Mouse (Mus musculus) midbrain, embryonic 12.5 days (tissue): ENCODE results near the gene Gp9. TPM values are rescaled to one million over a fixed set of nuclear protein-coding genes. Genes with fewer than 3 reads are reported as not detected.

Experiments
- ATAC-seq: fragments of 200-750 bp; cut with Nextera tagmentation; 2 replicates; pipeline ENCODE4 v1.8.0; 2017; ENCODE audit warnings: low read depth, moderate TSS enrichment, moderate library complexity; ENCODE audit not compliant: low FRiP score
- H3K27ac ChIP-seq: fragments of 300-500 bp; sonication (generic); replicated peaks from 2 replicates; pipeline ENCODE4 v1.5.1; 2016; ENCODE audit warnings: mild to moderate bottlenecking
- H3K27me3 ChIP-seq: fragments of 300-500 bp; sonication (generic); 2 replicates; pipeline ENCODE4 v1.6.1; 2016; ENCODE audit warnings: mild to moderate bottlenecking
- H3K36me3 ChIP-seq: fragments of 300-500 bp; sonication (generic); 2 replicates; pipeline ENCODE4 v1.6.1; 2016
- H3K4me1 ChIP-seq: fragments of 300-500 bp; sonication (generic); 2 replicates; pipeline ENCODE4 v1.6.1; 2016
- H3K4me2 ChIP-seq: fragments of 300-500 bp; sonication (generic); replicated peaks from 2 replicates; pipeline ENCODE4 v1.6.1; 2016; ENCODE audit warnings: mild to moderate bottlenecking, moderate library complexity
- H3K4me3 ChIP-seq: fragments of 300-500 bp; sonication (generic); 2 replicates; pipeline ENCODE4 v1.5.1; 2016; ENCODE audit warnings: mild to moderate bottlenecking
- H3K9ac ChIP-seq: fragments of 300-500 bp; sonication (generic); replicated peaks from 2 replicates; pipeline ENCODE4 v1.6.1; 2016; ENCODE audit warnings: mild to moderate bottlenecking, moderate library complexity
- H3K9me3 ChIP-seq: fragments of 300-500 bp; sonication (generic); 2 replicates; pipeline ENCODE4 v1.6.1; 2016; ENCODE audit warnings: mild to moderate bottlenecking
- WGBS: fragments of 180-500 bp; shearing (Covaris S2); methylation state at CpG from one replicate; pipeline ENCODE4 v1.1.7; 2016; 5-methylcytosine and 5-hydroxymethylcytosine counted together
- polyA plus RNA-seq: library from polyadenylated mRNA; unstranded; fragments of >200 nt; fragmentation: Nextera tagmentation; extraction: Ambion mirVana; gene quantifications from 2 replicates; pipeline ENCODE4 v1.2.1, GENCODE M21; 2016

The Gp9 gene
- polyA plus RNA-seq, 1 experiment from 2014 or later = 1.7 TPM

DNA sequence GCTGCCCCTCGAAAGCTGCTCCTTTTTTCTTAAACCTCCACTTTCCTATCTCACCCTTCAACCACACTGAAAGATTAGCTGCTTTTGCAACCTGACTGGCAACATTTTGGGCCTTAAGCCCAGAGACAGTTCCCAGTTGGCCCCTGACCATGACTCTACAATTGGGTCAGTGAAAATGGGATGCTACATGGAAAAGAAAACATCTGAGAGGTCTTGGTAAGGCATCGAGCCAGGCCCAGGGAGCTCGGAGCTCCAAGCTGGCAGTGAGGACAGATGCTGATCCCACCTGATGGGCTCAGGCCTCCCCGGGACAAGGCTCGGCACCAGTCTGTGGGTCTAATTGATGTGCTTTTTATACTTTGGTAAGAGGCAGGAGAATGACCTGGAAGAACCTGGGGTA, 14.0 kb downstream of the Gp9 start:
- no peak overlapping the region for H3K4me3 ChIP-seq
- H3K9ac ChIP-seq = no peak overlapping the region

DNA sequence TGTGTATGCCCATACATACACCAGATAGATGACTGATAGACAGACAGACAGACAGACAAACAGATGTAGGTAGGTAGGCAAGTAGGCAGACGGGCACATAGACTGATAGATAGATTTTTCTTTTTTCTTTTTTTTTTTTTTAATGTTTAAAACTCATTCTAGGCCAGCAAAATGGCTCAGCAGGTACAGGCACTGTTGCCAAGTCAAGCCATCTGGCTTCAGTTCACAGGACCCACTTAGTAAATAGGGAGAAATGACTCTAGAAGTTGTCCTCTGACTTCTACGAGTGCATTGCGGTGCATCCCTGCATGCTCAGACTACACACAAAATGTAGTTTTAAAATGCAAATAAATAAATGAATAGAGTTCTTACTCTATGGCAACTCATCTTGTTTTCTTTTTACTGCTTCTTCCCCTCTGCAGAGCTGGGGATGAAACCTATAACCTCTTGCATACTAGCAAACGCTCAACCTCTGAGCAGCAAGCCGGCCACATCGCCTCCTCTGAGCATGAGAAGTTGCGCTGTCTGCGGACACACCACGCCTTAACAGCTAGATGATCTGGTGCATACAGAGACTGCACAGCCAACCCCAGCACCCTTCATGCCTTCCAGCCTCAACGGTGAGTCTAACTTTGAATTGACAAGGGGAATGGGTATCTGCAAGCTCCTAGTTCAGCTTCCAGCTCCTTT, 16.1 kb downstream of the Gp9 start:
- Histone ChIP-seq H3K4me3 (no peak overlapping the region), H3K4me2 (no peak overlapping the region), H3K9ac (no peak overlapping the region), H3K27ac (no peak overlapping the region), H3K4me1 (peaks cover 9% of the 10 kb centered on the region), H3K9me3 (no peaks in the 10 kb centered on the region), H3K36me3 (peaks cover 9% of the 10 kb centered on the region), H3K27me3 (no peaks in the 10 kb centered on the region)
- ATAC-seq = no peak
- 95% methylated on average over 10 of the region's 10 CpGs for WGBS

More for the DNA sequence above, 14.0 kb downstream of the Gp9 start:
- no peak for ATAC-seq
- H3K9me3 ChIP-seq = no peaks in the 10 kb centered on the region
- peaks cover 9% of the 10 kb centered on the region for H3K36me3 ChIP-seq
- WGBS = 93% methylated on average over 5 of the region's 5 CpGs
- H3K27me3 ChIP-seq = no peaks in the 10 kb centered on the region
- H3K27ac ChIP-seq = no peak overlapping the region
- no peak overlapping the region for H3K4me2 ChIP-seq
- H3K4me1 ChIP-seq = peaks cover 11% of the 10 kb centered on the region

DNA sequence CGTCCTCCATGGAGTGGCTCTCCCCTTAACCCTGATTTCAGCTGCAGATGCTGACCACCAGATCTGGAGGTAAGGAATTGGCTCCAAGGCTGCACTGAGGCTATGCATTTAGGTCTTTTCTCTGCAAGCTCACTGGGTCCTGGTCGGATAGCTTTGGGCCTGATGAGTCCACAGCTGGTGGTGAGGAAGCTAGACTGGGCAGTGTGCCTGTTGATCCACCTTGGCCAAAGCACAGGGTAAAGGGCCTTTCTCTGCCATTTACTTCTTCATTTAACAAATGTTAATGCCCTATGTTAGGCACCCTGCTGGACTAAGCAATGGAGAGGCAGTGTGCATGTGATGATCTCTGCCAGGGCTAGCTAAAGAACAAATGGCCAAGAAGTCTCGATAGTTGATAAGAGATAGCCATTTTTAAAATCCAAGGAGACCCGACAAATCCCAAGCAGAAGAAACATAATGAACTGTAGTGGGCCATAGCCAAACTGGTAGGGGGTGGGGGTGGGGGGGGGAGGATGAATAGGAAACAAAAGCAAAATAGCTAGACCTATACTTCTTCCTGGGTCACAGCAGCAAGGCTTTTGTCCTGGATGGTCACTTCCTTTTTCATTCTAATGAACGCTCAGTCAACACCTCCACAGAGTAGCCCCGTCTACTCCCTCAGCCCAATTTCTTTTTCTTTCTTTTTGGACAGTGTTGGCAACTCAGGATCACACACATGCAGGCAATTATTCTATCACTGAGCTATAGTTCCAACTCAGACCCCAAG, 17.7 kb downstream of the Gp9 start:
- Histone ChIP-seq H3K4me3 (no peak overlapping the region), H3K27me3 (no peaks in the 10 kb centered on the region), H3K4me1 (no peaks in the 10 kb centered on the region), H3K9me3 (no peaks in the 10 kb centered on the region), H3K36me3 (peaks cover 9% of the 10 kb centered on the region), H3K27ac (no peak overlapping the region), H3K4me2 (no peak overlapping the region), H3K9ac (no peak overlapping the region)
- WGBS = 56% methylated on average over 6 of the region's 6 CpGs
- no peak for ATAC-seq

DNA sequence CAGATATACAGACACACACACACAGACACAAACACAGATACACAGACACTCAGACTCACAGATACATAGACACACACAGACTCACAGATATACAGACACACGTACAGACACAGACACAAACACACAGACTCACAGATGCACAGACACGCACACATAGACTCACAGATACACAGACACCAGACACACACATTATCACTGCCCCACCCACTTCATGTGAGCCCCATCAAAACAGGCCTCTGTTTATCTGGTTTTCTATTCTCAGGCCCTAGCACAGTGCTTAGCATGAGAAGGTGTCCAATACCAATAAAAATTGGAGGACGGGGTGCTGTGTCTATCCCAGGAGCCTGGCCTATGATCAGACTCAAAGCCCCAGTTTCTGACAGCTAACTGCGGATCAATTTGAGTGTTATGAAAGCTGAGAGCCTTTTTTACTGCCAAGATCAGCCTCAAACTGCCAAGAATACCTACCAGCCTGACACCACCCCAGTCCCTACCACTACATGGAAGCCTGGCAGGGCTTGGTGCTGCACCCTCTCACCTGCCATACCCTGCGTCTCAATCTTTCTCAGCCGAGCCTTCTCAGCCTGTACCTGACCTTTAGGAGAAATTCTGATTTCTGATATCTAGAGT, 18.5 kb downstream of the Gp9 start:
- Histone ChIP-seq H3K9ac (no peak overlapping the region), H3K4me3 (no peak overlapping the region), H3K27me3 (no peaks in the 10 kb centered on the region), H3K4me1 (no peaks in the 10 kb centered on the region), H3K4me2 (no peak overlapping the region), H3K27ac (no peak overlapping the region), H3K9me3 (no peaks in the 10 kb centered on the region), H3K36me3 (peaks cover 9% of the 10 kb centered on the region)
- no peak for ATAC-seq
- 96% methylated on average over 6 of the region's 6 CpGs for WGBS

DNA sequence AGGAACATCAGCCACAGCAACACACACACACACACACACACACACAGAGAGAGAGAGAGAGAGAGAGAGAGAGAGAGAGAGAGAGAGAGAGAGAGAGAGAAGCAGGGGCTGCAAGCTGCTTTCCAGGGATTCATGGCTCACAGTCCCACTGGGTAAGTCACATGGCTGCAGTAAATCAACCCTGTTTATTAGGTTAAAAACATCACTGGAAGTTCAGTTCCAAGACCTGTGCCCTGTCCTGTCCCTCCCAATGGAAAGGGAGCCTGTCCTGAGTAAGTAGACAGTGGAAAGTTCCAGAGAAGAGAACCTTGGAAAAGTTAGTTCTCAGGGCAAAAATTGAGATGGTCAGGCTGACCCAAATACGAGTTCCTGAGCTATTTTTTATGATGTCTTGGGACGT, 19.4 kb downstream of the Gp9 start:
- Histone ChIP-seq H3K36me3 (peaks cover 4% of the 10 kb centered on the region), H3K27me3 (no peaks in the 10 kb centered on the region), H3K4me1 (no peaks in the 10 kb centered on the region), H3K27ac (no peak overlapping the region), H3K9me3 (no peaks in the 10 kb centered on the region), H3K9ac (no peak overlapping the region), H3K4me2 (no peak overlapping the region), H3K4me3 (no peak overlapping the region)
- 43% methylated on average over 2 of the region's 2 CpGs for WGBS
- ATAC-seq = no peak

DNA sequence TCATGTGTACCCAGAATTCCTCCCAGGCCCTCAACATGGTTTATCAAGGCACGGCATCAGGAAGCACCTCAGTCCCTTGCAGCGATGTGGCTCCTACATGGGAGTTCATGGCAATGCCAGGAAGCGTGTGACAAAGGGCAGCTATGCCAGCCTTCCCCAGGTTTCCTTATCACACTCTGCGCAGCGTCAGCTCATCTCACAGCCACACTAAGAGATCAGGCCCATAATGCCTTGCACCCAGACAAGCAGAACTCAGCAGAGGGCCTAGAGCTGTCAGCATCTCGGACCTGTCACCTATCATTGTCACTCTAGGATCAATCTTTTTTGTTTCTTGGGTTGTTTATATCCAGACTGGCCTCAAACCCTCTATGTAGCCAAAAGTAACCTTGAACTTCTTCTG, 21.7 kb downstream of the Gp9 start:
- H3K4me2 ChIP-seq = no peak overlapping the region
- H3K4me3 ChIP-seq = no peak overlapping the region
- no peak overlapping the region for H3K27ac ChIP-seq
- H3K27me3 ChIP-seq = no peaks in the 10 kb centered on the region
- WGBS = 93% methylated on average over 6 of the region's 6 CpGs
- no peak overlapping the region for H3K9ac ChIP-seq
- no peaks in the 10 kb centered on the region for H3K36me3 ChIP-seq
- no peaks in the 10 kb centered on the region for H3K4me1 ChIP-seq
- no peak for ATAC-seq
- H3K9me3 ChIP-seq = no peaks in the 10 kb centered on the region

DNA sequence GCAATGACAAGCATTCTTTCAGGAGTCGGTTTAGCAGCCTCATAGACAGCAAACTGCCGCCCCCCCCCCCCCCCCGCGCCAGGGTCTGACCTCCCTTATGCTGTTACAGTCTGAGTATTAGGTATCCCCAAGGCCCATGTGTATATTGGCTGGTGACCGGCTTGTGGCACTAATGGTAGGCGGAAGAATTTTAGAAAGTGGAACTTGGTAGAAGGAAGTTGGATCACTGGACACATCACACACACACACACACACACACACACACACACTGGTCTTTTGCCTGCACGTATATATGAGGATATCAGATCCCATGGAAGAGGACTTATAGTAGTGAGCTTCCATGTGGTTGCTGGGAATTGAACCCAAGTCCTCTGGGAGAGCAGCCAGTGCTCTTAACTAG, 24.6 kb downstream of the Gp9 start:
- H3K36me3 ChIP-seq = no peaks in the 10 kb centered on the region
- 83% methylated on average over 7 of the region's 7 CpGs for WGBS
- H3K27me3 ChIP-seq = no peaks in the 10 kb centered on the region
- H3K9me3 ChIP-seq = no peaks in the 10 kb centered on the region
- H3K27ac ChIP-seq = no peak overlapping the region
- no peak overlapping the region for H3K4me3 ChIP-seq
- ATAC-seq = no peak
- no peak overlapping the region for H3K9ac ChIP-seq
- H3K4me2 ChIP-seq = no peak overlapping the region
- no peaks in the 10 kb centered on the region for H3K4me1 ChIP-seq

DNA sequence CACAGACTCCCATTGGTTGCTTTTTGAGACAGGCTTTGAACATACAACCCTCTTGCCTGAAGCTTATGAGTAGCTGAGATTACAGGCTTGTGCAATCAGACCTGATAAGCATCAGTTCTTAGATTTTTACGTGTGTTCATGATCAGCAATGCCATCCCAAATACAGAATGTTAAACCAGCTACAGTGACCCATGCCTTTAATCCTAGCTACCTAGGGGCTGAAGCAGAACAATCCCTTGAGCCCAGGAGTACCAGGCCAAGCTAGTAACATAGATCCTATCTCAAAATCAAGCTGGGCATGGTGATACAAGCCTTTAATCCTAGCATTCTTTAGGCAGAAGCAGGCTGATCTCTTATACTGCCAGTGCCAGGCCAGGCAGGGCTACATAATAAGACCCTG, 26.2 kb downstream of the Gp9 start:
- no peak for ATAC-seq

DNA sequence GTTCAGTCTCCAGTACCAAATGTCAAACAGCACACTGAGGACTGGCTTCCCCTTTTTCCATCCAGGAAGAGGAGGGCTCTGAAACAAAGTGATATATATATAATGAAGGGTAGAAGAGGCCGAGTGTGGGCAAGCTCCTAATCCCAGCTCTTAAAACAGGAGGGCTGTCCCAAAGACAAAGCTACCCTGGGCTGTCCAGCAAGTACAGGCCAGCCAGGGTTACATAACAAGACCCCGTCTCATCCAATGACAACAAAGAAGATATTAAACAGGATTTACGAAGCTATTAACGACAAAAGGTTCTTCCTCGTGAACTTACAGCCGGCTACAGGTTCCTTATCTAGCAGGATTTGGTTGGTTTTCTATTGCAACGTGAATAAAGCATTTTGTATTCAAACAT, 27.0 kb downstream of the Gp9 start:
- H3K4me1 ChIP-seq = peaks cover 3% of the 10 kb centered on the region; the same call in 1 of the 2 replicates
- 0 out of 2 replicates have a peak, but pooled peaks cover 4% of the 10 kb centered on the region for H3K27me3 ChIP-seq
- H3K4me2 ChIP-seq = no peak overlapping the region
- H3K9me3 ChIP-seq = no peaks in the 10 kb centered on the region
- no peak overlapping the region for H3K27ac ChIP-seq
- 79% methylated on average over 7 of the region's 7 CpGs for WGBS
- no peak for ATAC-seq
- no peak overlapping the region for H3K4me3 ChIP-seq
- no peak overlapping the region for H3K9ac ChIP-seq
- 0 out of 2 replicates have a peak, but pooled peaks cover 3% of the 10 kb centered on the region for H3K36me3 ChIP-seq

More for the DNA sequence above, 26.2 kb downstream of the Gp9 start:
- Histone ChIP-seq H3K4me1 (no peaks in the 10 kb centered on the region), H3K36me3 (0 out of 2 replicates have a peak, but pooled peaks cover 3% of the 10 kb centered on the region), H3K4me2 (no peak overlapping the region), H3K27me3 (no peaks in the 10 kb centered on the region), H3K9me3 (no peaks in the 10 kb centered on the region), H3K27ac (no peak overlapping the region), H3K4me3 (no peak overlapping the region), H3K9ac (no peak overlapping the region)
- 90% methylated on average over 1 of the region's 1 CpGs for WGBS

DNA sequence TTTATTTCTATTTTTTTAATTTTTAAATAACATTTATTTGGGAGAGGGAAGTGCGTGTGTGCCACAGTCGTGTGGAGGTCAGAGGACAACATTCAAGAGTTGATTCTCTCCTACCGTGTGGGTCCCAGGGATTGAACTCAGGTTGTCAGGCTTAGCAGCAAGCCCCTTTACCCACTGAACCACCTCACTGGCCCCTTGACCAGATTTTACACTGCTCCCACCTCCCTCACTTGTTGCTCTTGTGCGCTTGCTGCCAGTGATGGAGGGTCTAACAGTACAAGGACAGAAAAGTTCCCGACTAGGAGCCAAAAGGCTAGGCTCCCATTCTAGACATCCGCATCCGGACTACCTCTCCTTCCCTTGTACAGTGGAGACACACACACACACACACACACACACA, 27.6 kb downstream of the Gp9 start:
- Histone ChIP-seq H3K9ac (no peak overlapping the region), H3K36me3 (0 out of 2 replicates have a peak, but pooled peaks cover 3% of the 10 kb centered on the region), H3K4me2 (no peak overlapping the region), H3K27ac (no peak overlapping the region), H3K9me3 (no peaks in the 10 kb centered on the region), H3K4me1 (peaks cover 4% of the 10 kb centered on the region; the same call in 1 of the 2 replicates), H3K27me3 (0 out of 2 replicates have a peak, but pooled peaks cover 4% of the 10 kb centered on the region), H3K4me3 (no peak overlapping the region)
- no peak for ATAC-seq
- 92% methylated on average over 7 of the region's 7 CpGs for WGBS

DNA sequence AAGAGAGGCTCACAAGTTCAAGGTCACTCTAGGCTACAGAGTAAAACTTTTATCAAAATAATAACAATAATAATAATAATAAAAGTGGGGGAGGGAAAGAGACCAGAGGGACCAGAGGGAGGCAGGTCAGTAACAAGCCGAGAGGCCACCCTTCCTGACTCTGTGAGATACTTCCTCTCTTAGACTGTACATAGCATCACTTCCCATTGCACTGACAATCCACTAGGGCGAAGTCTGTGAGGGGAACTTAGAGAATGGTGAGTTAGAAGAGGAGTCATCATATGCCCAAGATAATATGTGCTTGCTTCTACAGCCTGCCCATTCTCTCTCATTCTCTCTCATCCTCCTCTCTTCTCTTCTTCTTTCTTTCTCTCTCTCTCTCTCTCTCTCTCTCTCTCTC, 28.2 kb downstream of the Gp9 start:
- H3K36me3 ChIP-seq = 0 out of 2 replicates have a peak, but pooled peaks cover 3% of the 10 kb centered on the region
- H3K4me3 ChIP-seq = no peak overlapping the region
- no peak overlapping the region for H3K27ac ChIP-seq
- no peaks in the 10 kb centered on the region for H3K9me3 ChIP-seq
- WGBS = 86% methylated on average over 2 of the region's 2 CpGs
- no peak overlapping the region for H3K4me2 ChIP-seq
- H3K9ac ChIP-seq = no peak overlapping the region
- peaks cover 4% of the 10 kb centered on the region; the same call in 1 of the 2 replicates for H3K27me3 ChIP-seq
- peaks cover 10% of the 10 kb centered on the region for H3K4me1 ChIP-seq
- no peak for ATAC-seq

DNA sequence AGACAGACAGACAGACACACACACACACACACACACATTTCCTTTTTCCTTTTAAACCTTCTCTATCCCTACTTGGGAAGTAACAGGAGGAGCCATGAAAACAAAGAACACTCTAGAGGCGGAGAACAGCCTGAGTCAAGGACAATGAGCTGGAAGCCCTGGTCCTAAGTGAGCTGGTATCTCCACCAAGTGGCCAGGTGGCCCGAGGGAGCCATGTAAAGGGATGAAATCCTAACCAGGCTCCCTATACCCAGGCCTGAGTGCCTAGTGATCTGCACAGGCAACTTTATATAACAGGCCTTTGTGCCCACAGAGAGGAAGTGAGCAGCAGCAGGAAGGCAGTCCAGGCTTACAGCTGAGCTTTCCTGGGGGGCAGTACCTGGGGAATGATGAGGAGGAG, 29.0 kb downstream of the Gp9 start:
- Histone ChIP-seq H3K27ac (no peak overlapping the region), H3K4me3 (no peak overlapping the region), H3K4me2 (no peak overlapping the region), H3K9ac (no peak overlapping the region), H3K4me1 (peaks cover 13% of the 10 kb centered on the region), H3K36me3 (0 out of 2 replicates have a peak, but pooled peaks cover 3% of the 10 kb centered on the region), H3K9me3 (no peaks in the 10 kb centered on the region), H3K27me3 (peaks cover 4% of the 10 kb centered on the region; the same call in 1 of the 2 replicates)
- WGBS = 51% methylated on average over 2 of the region's 2 CpGs
- ATAC-seq = no peak
